Mouse (Mus musculus): ENCODE data around the gene Pomc. TPM values are rescaled to one million over a fixed set of nuclear protein-coding genes. Genes with fewer than 3 reads are reported as not detected.
"Not testable (repeated sequence)": the region's sequence is repeated elsewhere in the genome, so short reads cannot be mapped to it uniquely, and the experiment has no call there.

Pomc gene
- polyA plus RNA-seq, 1 experiment from 2014 or later = 2.6 TPM

- Histone ChIP-seq H3K4me3 (ENCODE audit: low read depth, low read length) (no peak overlapping the region), H3K27me3 (ENCODE audit: control insufficient read depth, insufficient read depth, low read length) (no peaks in the 10 kb centered on the region), H3K9me3 (replicated peaks; ENCODE audit: control insufficient read depth, low read length) (no peaks in the 10 kb centered on the region), H3K4me2 (no peak overlapping the region), H3K4me1 (ENCODE audit: control insufficient read depth, insufficient read depth, low read length) (no peaks in the 10 kb centered on the region), H3K27ac (ENCODE audit: low read depth, low read length) (no peak overlapping the region), H3K9ac (ENCODE audit: low read depth, low read length) (no peak overlapping the region), H3K36me3 (ENCODE audit: control insufficient read depth, insufficient read depth, low read length) (no peaks in the 10 kb centered on the region)
- ATAC-seq (replicated peaks; ENCODE audit: insufficient number of reproducible peaks, low FRiP score, low TSS enrichment) = no peak
- WGBS (ENCODE audit: insufficient replicate concordance) = 73% methylated on average over 6 of the region's 6 CpGs
Observed at GRCm38 (mm10) chr12:3947503-3947902, 7.2 kb upstream of the Pomc start.

- peaks cover 18% of the 10 kb centered on the region for H3K27me3 ChIP-seq (ENCODE audit: control insufficient read depth, insufficient read depth, low read length)
- H3K36me3 ChIP-seq (ENCODE audit: control insufficient read depth, insufficient read depth, low read length) = no peaks in the 10 kb centered on the region
- H3K4me3 ChIP-seq (ENCODE audit: low read depth, low read length) = no peak overlapping the region
- ATAC-seq (replicated peaks; ENCODE audit: insufficient number of reproducible peaks, low FRiP score, low TSS enrichment) = no peak
- H3K27ac ChIP-seq (ENCODE audit: low read depth, low read length) = no peak overlapping the region
- no peaks in the 10 kb centered on the region for H3K9me3 ChIP-seq (replicated peaks; ENCODE audit: control insufficient read depth, low read length)
- 28% methylated on average over 10 of the region's 10 CpGs for WGBS (ENCODE audit: insufficient replicate concordance)
- H3K4me1 ChIP-seq (ENCODE audit: control insufficient read depth, insufficient read depth, low read length) = no peaks in the 10 kb centered on the region
- H3K4me2 ChIP-seq = no peak overlapping the region
- H3K9ac ChIP-seq (ENCODE audit: low read depth, low read length) = no peak overlapping the region
Observed at GRCm38 (mm10) chr12:3955371-3955770, 620 bp downstream of the Pomc start.

GRCm38 (mm10) chr12:3956351-3956750 lies 1.6 kb downstream of the Pomc start:
- no peaks in the 10 kb centered on the region for H3K36me3 ChIP-seq (ENCODE audit: control insufficient read depth, insufficient read depth, low read length)
- H3K9ac ChIP-seq (ENCODE audit: low read depth, low read length) = no peak overlapping the region
- H3K4me2 ChIP-seq = no peak overlapping the region
- no peak overlapping the region for H3K27ac ChIP-seq (ENCODE audit: low read depth, low read length)
- ATAC-seq (replicated peaks; ENCODE audit: insufficient number of reproducible peaks, low FRiP score, low TSS enrichment) = no peak
- no peak overlapping the region for H3K4me3 ChIP-seq (ENCODE audit: low read depth, low read length)
- no peaks in the 10 kb centered on the region for H3K4me1 ChIP-seq (ENCODE audit: control insufficient read depth, insufficient read depth, low read length)
- no peaks in the 10 kb centered on the region for H3K9me3 ChIP-seq (replicated peaks; ENCODE audit: control insufficient read depth, low read length)
- peaks cover 18% of the 10 kb centered on the region for H3K27me3 ChIP-seq (ENCODE audit: control insufficient read depth, insufficient read depth, low read length)
- WGBS (ENCODE audit: insufficient replicate concordance) = 14% methylated on average over 3 of the region's 3 CpGs

- no peaks in the 10 kb centered on the region for H3K9me3 ChIP-seq (replicated peaks; ENCODE audit: control insufficient read depth, low read length)
- H3K4me1 ChIP-seq (ENCODE audit: control insufficient read depth, insufficient read depth, low read length) = no peaks in the 10 kb centered on the region
- no peaks in the 10 kb centered on the region for H3K36me3 ChIP-seq (ENCODE audit: control insufficient read depth, insufficient read depth, low read length)
- 2% methylated on average over 53 of the region's 53 CpGs for WGBS (ENCODE audit: insufficient replicate concordance)
- H3K4me3 ChIP-seq (ENCODE audit: low read depth, low read length) = peak overlapping the region; percentile 66
- peaks cover 6% of the 10 kb centered on the region for H3K27me3 ChIP-seq (ENCODE audit: control insufficient read depth, insufficient read depth, low read length)
- H3K4me2 ChIP-seq = peak overlapping the region; percentile 89
- H3K27ac ChIP-seq (ENCODE audit: low read depth, low read length) = peak overlapping the region; percentile 85
- ATAC-seq (replicated peaks; ENCODE audit: insufficient number of reproducible peaks, low FRiP score, low TSS enrichment) = peak; percentile 87
- peak overlapping the region; percentile 88 for H3K9ac ChIP-seq (ENCODE audit: low read depth, low read length)
Observed at GRCm38 (mm10) chr12:3959791-3960543, 5.2 kb downstream of the Pomc start.

GRCm38 (mm10) chr12:3960553-3960952 lies 5.8 kb downstream of the Pomc start:
- H3K27me3 ChIP-seq (ENCODE audit: control insufficient read depth, insufficient read depth, low read length) = peaks cover under 1% of the 10 kb centered on the region; the same call in 1 of the 2 replicates
- peak overlapping the region; percentile 66 for H3K4me3 ChIP-seq (ENCODE audit: low read depth, low read length)
- H3K4me2 ChIP-seq = peak overlapping the region; percentile 89
- WGBS (ENCODE audit: insufficient replicate concordance) = 45% methylated on average over 4 of the region's 4 CpGs
- H3K27ac ChIP-seq (ENCODE audit: low read depth, low read length) = peak overlapping the region; percentile 85
- ATAC-seq (replicated peaks; ENCODE audit: insufficient number of reproducible peaks, low FRiP score, low TSS enrichment) = no peak
- H3K9ac ChIP-seq (ENCODE audit: low read depth, low read length) = peak overlapping the region; percentile 88
- no peaks in the 10 kb centered on the region for H3K9me3 ChIP-seq (replicated peaks; ENCODE audit: control insufficient read depth, low read length)
- H3K36me3 ChIP-seq (ENCODE audit: control insufficient read depth, insufficient read depth, low read length) = peaks cover 1% of the 10 kb centered on the region; the same call in 1 of the 2 replicates
- H3K4me1 ChIP-seq (ENCODE audit: control insufficient read depth, insufficient read depth, low read length) = no peaks in the 10 kb centered on the region

GRCm38 (mm10) chr12:3967196-3967595 lies 12.4 kb downstream of the Pomc start:
- Histone ChIP-seq H3K4me2 (no peak overlapping the region), H3K36me3 (ENCODE audit: control insufficient read depth, insufficient read depth, low read length) (peaks cover 10% of the 10 kb centered on the region), H3K27me3 (ENCODE audit: control insufficient read depth, insufficient read depth, low read length) (no peaks in the 10 kb centered on the region), H3K9me3 (replicated peaks; ENCODE audit: control insufficient read depth, low read length) (no peaks in the 10 kb centered on the region), H3K4me1 (ENCODE audit: control insufficient read depth, insufficient read depth, low read length) (no peaks in the 10 kb centered on the region), H3K4me3 (ENCODE audit: low read depth, low read length) (no peak overlapping the region), H3K9ac (ENCODE audit: low read depth, low read length) (no peak overlapping the region), H3K27ac (ENCODE audit: low read depth, low read length) (no peak overlapping the region)
- WGBS (ENCODE audit: insufficient replicate concordance) = 81% methylated on average over 4 of the region's 4 CpGs
- no peak for ATAC-seq (replicated peaks; ENCODE audit: insufficient number of reproducible peaks, low FRiP score, low TSS enrichment)

- Histone ChIP-seq H3K27me3 (ENCODE audit: control insufficient read depth, insufficient read depth, low read length) (no peaks in the 10 kb centered on the region), H3K36me3 (ENCODE audit: control insufficient read depth, insufficient read depth, low read length) (peaks cover 12% of the 10 kb centered on the region), H3K9me3 (replicated peaks; ENCODE audit: control insufficient read depth, low read length) (no peaks in the 10 kb centered on the region), H3K4me1 (ENCODE audit: control insufficient read depth, insufficient read depth, low read length) (no peaks in the 10 kb centered on the region), H3K9ac (ENCODE audit: low read depth, low read length) (no peak overlapping the region), H3K4me3 (ENCODE audit: low read depth, low read length) (no peak overlapping the region), H3K4me2 (no peak overlapping the region), H3K27ac (ENCODE audit: low read depth, low read length) (no peak overlapping the region)
- WGBS (ENCODE audit: insufficient replicate concordance) = 59% methylated on average over 9 of the region's 9 CpGs
- ATAC-seq (replicated peaks; ENCODE audit: insufficient number of reproducible peaks, low FRiP score, low TSS enrichment) = no peak
Observed at GRCm38 (mm10) chr12:3968380-3968779, 13.6 kb downstream of the Pomc start.

GRCm38 (mm10) chr12:3973169-3973568 lies 18.4 kb downstream of the Pomc start:
- H3K27ac ChIP-seq (ENCODE audit: low read depth, low read length); H3K9ac ChIP-seq (ENCODE audit: low read depth, low read length); H3K4me2 ChIP-seq; H3K27me3 ChIP-seq (ENCODE audit: control insufficient read depth, insufficient read depth, low read length); H3K4me3 ChIP-seq (ENCODE audit: low read depth, low read length); H3K4me1 ChIP-seq (ENCODE audit: control insufficient read depth, insufficient read depth, low read length); H3K9me3 ChIP-seq (replicated peaks; ENCODE audit: control insufficient read depth, low read length); ATAC-seq (replicated peaks; ENCODE audit: insufficient number of reproducible peaks, low FRiP score, low TSS enrichment): not testable (repeated sequence)
- 96% methylated on average over 6 of the region's 6 CpGs for WGBS (ENCODE audit: insufficient replicate concordance)
- H3K36me3 ChIP-seq (ENCODE audit: control insufficient read depth, insufficient read depth, low read length) = peaks cover 17% of the 10 kb centered on the region

- Histone ChIP-seq H3K4me2 (peak overlapping the region; percentile 81), H3K4me1 (ENCODE audit: control insufficient read depth, insufficient read depth, low read length) (peaks cover 3% of the 10 kb centered on the region; the same call in 1 of the 2 replicates), H3K9ac (ENCODE audit: low read depth, low read length) (no peak overlapping the region), H3K27me3 (ENCODE audit: control insufficient read depth, insufficient read depth, low read length) (no peaks in the 10 kb centered on the region), H3K27ac (ENCODE audit: low read depth, low read length) (no peak overlapping the region), H3K4me3 (ENCODE audit: low read depth, low read length) (0 out of 2 replicates have a peak overlapping the region, but pooled peaks have one; percentile 48), H3K36me3 (ENCODE audit: control insufficient read depth, insufficient read depth, low read length) (peaks cover 9% of the 10 kb centered on the region; the same call in 1 of the 2 replicates), H3K9me3 (replicated peaks; ENCODE audit: control insufficient read depth, low read length) (no peaks in the 10 kb centered on the region)
- ATAC-seq (replicated peaks; ENCODE audit: insufficient number of reproducible peaks, low FRiP score, low TSS enrichment) = no peak
- 61% methylated on average over 1 of the region's 1 CpGs for WGBS (ENCODE audit: insufficient replicate concordance)
Observed at GRCm38 (mm10) chr12:3980991-3981349, 26.2 kb downstream of the Pomc start.
